Mouse (Mus musculus): ENCODE results near the gene Txndc2.
A peak's percentile ranks its signal among the peaks of the same experiment; 100 is the strongest.

GRCm38 (mm10) chr17:65613463-65614412 lies 28.2 kb downstream of the Txndc2 start, which contains the start of gene Vapa:
- TF ChIP-seq POLR2A (IDR thresholded peaks at IDR 0.05; ENCODE audit: extremely low read depth, insufficient read depth, low read length) (peak; percentile 84), CTCF (IDR thresholded peaks at IDR 0.05; ENCODE audit: low read depth, low read length) (no peak)
